Mouse (Mus musculus): Measurements from ENCODE around the gene Ltbr. TPM values are rescaled to one million over a fixed set of nuclear protein-coding genes. Genes with fewer than 3 reads are reported as not detected.

Gene Ltbr
- polyA plus RNA-seq, 1 experiment = not detected

DNA sequence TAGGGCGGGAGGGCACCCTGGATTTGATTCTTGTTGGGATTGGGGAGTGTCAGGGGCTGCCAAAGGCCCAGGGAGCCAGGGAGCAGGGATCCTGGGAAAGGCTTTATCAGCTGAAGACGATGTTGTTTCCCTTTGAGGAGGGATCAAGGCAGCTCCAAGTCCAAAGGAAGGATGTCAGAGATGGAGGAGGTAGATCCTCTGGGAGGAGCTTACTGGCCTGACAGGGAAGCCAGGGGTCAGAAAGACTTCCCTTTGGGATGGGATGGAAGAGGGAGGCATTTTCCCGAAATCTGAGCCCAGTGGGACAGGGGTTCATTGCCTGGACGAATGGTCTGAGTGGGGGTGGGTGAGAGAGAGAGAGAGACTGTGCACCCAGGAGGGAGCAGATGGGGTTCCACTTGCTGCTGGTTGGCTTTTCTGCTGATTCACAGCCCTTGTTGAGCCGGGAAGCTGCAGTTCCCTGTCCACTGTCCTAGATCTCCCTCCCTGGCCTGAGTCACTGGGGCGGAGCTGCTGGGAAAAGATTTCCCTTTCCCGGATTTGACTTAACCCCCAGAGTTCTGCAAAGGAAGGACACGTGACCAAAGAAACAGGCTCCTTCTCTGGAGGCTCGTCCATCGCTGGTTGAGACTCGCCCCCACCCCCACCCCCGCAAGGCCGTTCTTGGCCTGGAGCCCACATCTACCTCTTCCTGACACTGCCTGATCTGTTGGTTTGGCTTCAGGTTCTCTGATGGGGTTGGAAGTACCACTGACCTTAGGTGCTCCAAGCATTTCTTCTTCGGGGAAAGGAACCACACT is 40.9 kb upstream of the Ltbr start:
- Histone ChIP-seq H3K4me3 (ENCODE audit: insufficient read depth, low read depth, low read length) (no peak overlapping the region), H3K4me1 (ENCODE audit: control insufficient read depth, insufficient read depth, low read length) (peaks cover 44% of the 10 kb centered on the region), H3K27ac (ENCODE audit: insufficient read depth, low read depth, low read length) (0 out of 2 replicates have a peak overlapping the region, but pooled peaks have one; percentile 29)
- TF ChIP-seq CTCF (IDR thresholded peaks at IDR 0.05; ENCODE audit: insufficient read depth, low read depth, low read length) (no peak), POLR2A (IDR thresholded peaks at IDR 0.05; ENCODE audit: insufficient read depth, low read depth, low read length) (no peak)
- WGBS = 26% methylated on average over 14 of the region's 14 CpGs

DNA sequence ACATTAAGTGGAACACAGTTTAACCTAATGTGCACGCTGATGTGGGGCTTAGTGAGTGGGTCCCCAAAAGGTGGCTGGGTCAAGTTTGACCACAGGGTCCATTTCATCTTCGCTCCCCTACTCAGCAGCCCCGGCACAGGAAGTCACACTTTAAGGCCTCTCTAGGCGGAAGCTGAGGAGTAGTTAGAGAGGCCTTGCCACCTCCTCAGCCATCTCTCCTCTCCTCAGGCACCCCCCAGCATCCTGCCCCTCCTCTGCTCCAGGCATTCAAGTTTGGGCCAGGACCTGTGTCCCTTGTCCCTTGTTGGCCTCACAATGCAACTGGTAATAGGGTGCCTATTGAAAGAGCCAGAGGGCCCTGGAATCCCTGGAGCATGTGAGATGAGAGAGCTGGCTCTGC is 40.0 kb upstream of the Ltbr start:
- peaks cover 52% of the 10 kb centered on the region for H3K4me1 ChIP-seq (ENCODE audit: control insufficient read depth, insufficient read depth, low read length)
- TF ChIP-seq CTCF (IDR thresholded peaks at IDR 0.05; ENCODE audit: insufficient read depth, low read depth, low read length) (no peak), POLR2A (IDR thresholded peaks at IDR 0.05; ENCODE audit: insufficient read depth, low read depth, low read length) (no peak)
- H3K27ac ChIP-seq (ENCODE audit: insufficient read depth, low read depth, low read length) = no peak overlapping the region
- no peak overlapping the region for H3K4me3 ChIP-seq (ENCODE audit: insufficient read depth, low read depth, low read length)
- 90% methylated on average over 4 of the region's 4 CpGs for WGBS

DNA sequence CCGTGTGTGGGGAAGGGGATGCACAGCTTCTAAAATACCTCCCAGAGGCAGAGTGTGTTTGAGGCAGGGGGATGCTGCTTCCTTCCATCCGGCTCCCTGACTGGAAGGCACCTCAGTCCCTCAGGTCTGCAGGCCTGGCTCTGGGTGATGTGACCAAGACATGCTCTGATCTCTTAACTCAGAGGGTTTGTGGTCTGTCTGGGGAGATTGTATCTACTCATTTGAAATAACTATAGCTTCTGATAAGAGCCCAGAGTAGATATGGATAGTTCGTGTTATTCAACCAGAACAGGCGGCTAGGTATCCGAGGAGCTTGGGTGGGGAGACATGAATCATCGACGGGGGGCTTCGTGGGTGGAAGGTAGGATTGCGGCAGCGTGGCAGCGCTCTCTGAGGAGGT is 39.5 kb upstream of the Ltbr start:
- H3K4me1 ChIP-seq (ENCODE audit: control insufficient read depth, insufficient read depth, low read length) = peaks cover 52% of the 10 kb centered on the region
- 94% methylated on average over 11 of the region's 11 CpGs for WGBS
- no peak for TF ChIP-seq POLR2A (IDR thresholded peaks at IDR 0.05; ENCODE audit: insufficient read depth, low read depth, low read length)
- H3K27ac ChIP-seq (ENCODE audit: insufficient read depth, low read depth, low read length) = no peak overlapping the region
- H3K4me3 ChIP-seq (ENCODE audit: insufficient read depth, low read depth, low read length) = no peak overlapping the region

DNA sequence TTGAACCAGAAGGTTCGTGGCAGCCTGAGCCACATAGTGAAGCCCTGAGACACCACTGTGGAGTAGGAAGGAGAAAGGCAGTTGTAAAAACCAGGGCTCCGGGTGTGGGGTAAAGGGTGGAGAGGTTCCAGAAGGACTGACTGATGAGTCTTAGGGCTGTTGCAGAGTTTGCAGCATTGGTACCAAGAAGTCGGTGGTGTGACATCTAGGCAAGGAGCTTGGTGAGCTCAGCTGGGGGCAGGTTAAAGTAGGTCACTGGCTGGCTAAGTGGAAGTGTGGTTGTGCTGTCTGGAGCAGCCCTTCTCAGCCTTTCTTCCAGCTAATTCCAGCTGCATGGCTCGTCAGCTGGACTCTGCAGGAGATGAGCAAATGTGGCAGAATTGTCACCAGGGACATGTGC is 39.1 kb upstream of the Ltbr start:
- no peak overlapping the region for H3K27ac ChIP-seq (ENCODE audit: insufficient read depth, low read depth, low read length)
- TF ChIP-seq POLR2A (IDR thresholded peaks at IDR 0.05; ENCODE audit: insufficient read depth, low read depth, low read length) (no peak), CTCF (IDR thresholded peaks at IDR 0.05; ENCODE audit: insufficient read depth, low read depth, low read length) (no peak)
- H3K4me3 ChIP-seq (ENCODE audit: insufficient read depth, low read depth, low read length) = no peak overlapping the region
- 62% methylated on average over 4 of the region's 4 CpGs for WGBS
- peaks cover 52% of the 10 kb centered on the region for H3K4me1 ChIP-seq (ENCODE audit: control insufficient read depth, insufficient read depth, low read length)

DNA sequence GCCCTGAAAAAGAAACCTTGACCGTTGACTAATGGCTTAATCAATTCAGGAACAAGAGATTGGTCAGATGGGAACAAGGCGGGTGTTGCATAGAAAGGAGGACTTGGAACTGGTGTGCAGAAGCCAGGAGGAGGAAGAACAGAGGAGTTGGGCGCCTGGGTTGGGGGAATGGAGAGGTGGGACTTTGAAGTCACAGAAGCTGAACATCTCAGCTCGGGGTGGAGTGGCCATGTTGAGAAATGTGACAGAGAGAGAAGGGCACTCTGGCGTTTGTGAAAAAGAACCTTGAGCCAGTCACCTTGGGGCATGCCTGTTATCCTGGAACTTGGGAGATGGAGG is 38.3 kb upstream of the Ltbr start:
- WGBS = 80% methylated on average over 5 of the region's 5 CpGs
- no peak overlapping the region for H3K4me3 ChIP-seq (ENCODE audit: insufficient read depth, low read depth, low read length)
- no peak overlapping the region for H3K27ac ChIP-seq (ENCODE audit: insufficient read depth, low read depth, low read length)
- peaks cover 52% of the 10 kb centered on the region for H3K4me1 ChIP-seq (ENCODE audit: control insufficient read depth, insufficient read depth, low read length)
- no peak for TF ChIP-seq CTCF (IDR thresholded peaks at IDR 0.05; ENCODE audit: insufficient read depth, low read depth, low read length)
- TF ChIP-seq POLR2A (IDR thresholded peaks at IDR 0.05; ENCODE audit: insufficient read depth, low read depth, low read length) = no peak

DNA sequence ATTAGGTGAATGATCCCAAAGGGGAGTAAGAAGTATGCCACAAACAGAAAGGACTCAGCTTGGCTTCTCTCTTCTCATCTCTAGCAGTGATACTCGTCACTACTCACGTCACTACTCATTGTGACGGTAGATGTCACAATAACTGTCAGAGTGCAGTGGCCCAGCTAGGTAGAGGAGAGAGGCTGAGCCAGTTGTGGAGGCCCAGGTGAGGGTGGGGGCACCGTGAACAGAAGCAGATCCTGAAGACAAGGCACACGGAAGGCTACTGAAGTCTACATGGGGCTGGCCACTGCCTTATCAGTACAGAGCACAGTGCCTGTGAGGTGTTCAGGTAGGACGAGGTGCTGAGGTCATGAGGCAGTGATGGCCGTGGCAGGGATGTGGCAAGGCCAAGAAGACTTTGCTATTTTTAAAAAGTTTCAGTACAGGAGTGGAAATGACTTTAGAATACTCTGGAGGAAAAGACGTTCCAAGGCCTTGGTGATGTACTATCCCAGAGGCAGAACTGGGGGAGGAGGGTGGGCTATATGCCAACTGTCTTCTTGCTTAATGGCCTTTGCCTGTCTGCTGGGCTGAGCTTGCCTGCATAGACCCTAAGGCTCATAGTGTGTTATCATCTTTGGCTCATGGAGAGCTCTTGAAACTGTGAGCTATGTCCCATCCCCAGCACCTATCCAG is 37.8 kb upstream of the Ltbr start:
- H3K4me3 ChIP-seq (ENCODE audit: insufficient read depth, low read depth, low read length) = no peak overlapping the region
- 78% methylated on average over 8 of the region's 8 CpGs for WGBS
- TF ChIP-seq POLR2A (IDR thresholded peaks at IDR 0.05; ENCODE audit: insufficient read depth, low read depth, low read length) = no peak
- no peak for TF ChIP-seq CTCF (IDR thresholded peaks at IDR 0.05; ENCODE audit: insufficient read depth, low read depth, low read length)
- H3K4me1 ChIP-seq (ENCODE audit: control insufficient read depth, insufficient read depth, low read length) = peaks cover 52% of the 10 kb centered on the region
- H3K27ac ChIP-seq (ENCODE audit: insufficient read depth, low read depth, low read length) = no peak overlapping the region

DNA sequence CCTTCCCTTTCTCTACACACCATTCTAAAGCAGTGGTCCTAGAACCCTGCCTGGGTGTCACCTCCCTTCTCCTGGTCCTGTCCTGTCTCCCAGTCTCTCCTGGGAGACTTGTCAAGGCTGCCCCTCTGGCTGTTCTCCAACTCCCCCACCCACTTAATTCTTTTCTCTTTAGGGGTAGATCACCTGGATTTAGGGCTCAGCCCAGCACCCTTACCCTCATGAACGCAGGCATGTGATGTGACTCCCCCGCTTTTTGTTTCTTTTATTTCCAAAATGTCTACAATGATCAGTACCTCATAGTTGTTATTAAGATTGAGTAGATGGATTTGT is 37.3 kb upstream of the Ltbr start:
- TF ChIP-seq CTCF (IDR thresholded peaks at IDR 0.05; ENCODE audit: insufficient read depth, low read depth, low read length) (no peak), POLR2A (IDR thresholded peaks at IDR 0.05; ENCODE audit: insufficient read depth, low read depth, low read length) (no peak)
- Histone ChIP-seq H3K4me3 (ENCODE audit: insufficient read depth, low read depth, low read length) (no peak overlapping the region), H3K4me1 (ENCODE audit: control insufficient read depth, insufficient read depth, low read length) (peaks cover 52% of the 10 kb centered on the region), H3K27ac (ENCODE audit: insufficient read depth, low read depth, low read length) (no peak overlapping the region)
- 94% methylated on average over 2 of the region's 2 CpGs for WGBS

DNA sequence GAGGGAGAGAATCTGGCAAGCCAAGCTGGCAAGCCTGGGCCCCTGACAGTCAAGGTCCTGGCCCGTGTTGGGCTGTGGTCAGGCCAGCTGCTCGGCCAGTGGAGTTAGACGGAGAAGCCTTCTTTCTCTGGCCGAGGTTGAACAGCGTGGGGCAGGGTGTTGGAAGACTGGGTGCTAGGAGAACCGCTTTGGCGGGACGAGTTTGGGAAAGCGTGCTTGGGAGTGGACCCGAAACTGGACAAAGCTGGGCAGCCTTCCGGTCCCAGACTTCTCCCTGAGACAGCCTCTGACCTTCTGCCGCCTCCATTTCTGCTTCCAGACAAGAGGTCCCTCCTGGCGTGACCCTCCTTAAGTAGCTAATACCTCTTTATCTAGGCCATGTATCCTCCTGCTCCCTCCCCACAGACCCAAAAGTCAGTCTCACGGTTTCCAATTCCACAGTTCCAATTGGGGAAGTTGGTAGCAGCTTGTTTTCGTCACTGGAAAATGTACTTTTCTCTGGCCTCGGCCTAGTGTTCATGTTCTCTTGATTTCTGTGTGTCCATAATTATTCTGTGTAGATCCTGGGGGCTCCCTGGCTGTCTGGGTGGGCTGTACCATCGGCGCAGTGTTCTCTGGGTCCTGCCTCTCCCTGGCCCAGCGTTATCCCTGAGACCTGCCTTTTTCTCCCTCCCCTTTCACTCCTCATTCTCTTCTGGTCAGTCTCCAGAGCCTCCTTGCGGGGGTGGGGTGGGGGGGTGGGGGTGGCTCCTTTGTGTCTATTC is 36.7 kb upstream of the Ltbr start:
- H3K4me3 ChIP-seq (ENCODE audit: insufficient read depth, low read depth, low read length) = peak overlapping the region; percentile 46
- H3K27ac ChIP-seq (ENCODE audit: insufficient read depth, low read depth, low read length) = no peak overlapping the region; the same call in 1 of the 2 replicates
- TF ChIP-seq CTCF (IDR thresholded peaks at IDR 0.05; ENCODE audit: insufficient read depth, low read depth, low read length) = no peak
- no peak for TF ChIP-seq POLR2A (IDR thresholded peaks at IDR 0.05; ENCODE audit: insufficient read depth, low read depth, low read length)
- peaks cover 48% of the 10 kb centered on the region for H3K4me1 ChIP-seq (ENCODE audit: control insufficient read depth, insufficient read depth, low read length)
- WGBS = 62% methylated on average over 20 of the region's 20 CpGs
